Mouse (Mus musculus) layer of hippocampus, adult 2 months (tissue): ENCODE measurements at regions not wholly inside any gene's neighbourhood (a gene's known extent, or its start where the extent isn't known, plus 50 kb on each side); places are given as distances from the start of the nearest gene placed in this dataset.

Source experiments
- DNase-seq, 2 experiments: peaks; one replicate each; pipeline ENCODE4 v3.0.0; 2022; ENCODE audit warnings: low spot score in 2 of 2
- H3K27ac ChIP-seq: fragments of 200-600 bp; 2 replicates; pipeline ENCODE4 v1.8.1; 2022
- H3K4me3 ChIP-seq: fragments of 200-600 bp; 2 replicates; pipeline ENCODE4 v1.8.1; 2022; ENCODE audit warnings: mild to moderate bottlenecking
- CTCF ChIP-seq: fragments of 200-600 bp; conservative IDR thresholded peaks from 2 replicates; pipeline ENCODE4 v1.8.1; 2022; ENCODE audit warnings: antibody characterized with exemption, mild to moderate bottlenecking, moderate library complexity

DNA sequence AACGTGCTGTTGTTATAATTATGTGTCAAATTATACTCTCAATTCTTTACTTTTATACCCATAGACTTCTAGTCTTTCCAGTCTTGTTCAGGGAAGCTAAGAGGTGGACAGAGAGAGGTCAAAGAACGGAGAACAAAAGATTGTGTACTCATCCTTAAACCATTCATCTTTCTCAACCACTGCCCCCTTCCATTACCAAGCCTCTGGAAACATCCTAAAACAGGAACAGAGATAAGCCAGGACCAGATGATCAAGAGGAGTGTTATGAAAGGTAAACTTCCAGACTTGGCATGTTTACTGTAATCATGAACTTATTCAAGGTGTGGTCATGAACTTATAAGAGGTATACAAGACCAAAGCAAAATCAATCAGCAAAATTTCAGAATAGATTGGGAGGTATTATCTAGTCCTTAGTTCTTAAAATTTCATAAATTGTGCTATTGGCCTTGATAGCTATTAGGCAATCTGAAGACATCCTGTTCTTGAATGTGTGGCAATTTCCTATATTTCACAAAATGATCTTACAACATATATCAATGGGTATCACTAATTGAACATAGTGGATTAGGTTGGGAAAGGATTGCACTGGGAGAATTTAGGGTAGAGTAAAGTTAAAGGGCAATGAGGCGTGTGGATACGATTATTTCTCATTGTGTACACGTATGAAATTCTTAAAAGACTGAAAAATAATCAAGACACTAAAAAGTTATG lies 89.3 kb upstream of the Vgll3 start:
- DNase-seq, result no peak
- Histone ChIP-seq H3K4me3 (no peak overlapping the region), H3K27ac (no peak overlapping the region)
- no peak for TF ChIP-seq CTCF

DNA sequence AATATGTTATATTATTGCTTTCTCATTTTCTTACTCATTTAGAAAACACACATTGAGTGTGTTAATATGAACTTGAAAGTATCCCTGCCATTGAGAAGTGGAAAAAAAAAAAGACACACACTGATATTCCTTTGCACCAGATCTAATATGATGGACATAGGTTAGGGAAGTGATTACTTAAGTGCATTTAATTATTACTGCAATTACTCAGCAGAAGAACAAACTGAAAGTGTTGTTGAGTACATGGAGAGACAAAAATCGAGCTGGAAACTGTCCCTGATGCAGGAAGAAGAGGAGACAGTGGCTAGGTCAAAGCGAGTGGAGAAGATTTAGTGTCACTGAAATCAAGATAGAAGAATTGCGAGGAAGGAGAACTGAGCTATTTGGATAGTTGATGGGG lies 88.8 kb upstream of the Vgll3 start:
- Histone ChIP-seq H3K4me3 (no peak overlapping the region), H3K27ac (no peak overlapping the region)
- no peak for DNase-seq
- no peak for TF ChIP-seq CTCF

DNA sequence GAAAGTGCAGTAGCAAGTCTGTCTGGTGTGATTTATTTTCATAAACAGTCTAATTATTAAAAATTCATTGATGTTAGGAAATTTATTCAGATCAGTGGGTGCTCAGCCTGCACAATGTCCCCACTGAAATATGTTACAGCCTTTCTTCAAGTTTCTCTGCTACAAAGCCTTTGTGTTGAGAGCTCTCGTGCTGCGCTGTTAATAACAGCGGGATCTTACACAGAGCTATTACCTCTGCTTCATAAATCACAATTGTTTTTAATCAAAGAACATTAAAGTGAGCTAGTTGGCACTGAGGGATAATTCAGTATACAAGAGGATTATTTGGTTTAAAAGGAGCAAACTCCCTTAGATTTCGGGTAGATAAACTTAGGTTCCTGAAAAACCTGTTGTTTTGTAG lies 85.7 kb upstream of the Vgll3 start:
- no peak for TF ChIP-seq CTCF
- DNase-seq, result no peak
- Histone ChIP-seq H3K27ac (no peak overlapping the region), H3K4me3 (no peak overlapping the region)

DNA sequence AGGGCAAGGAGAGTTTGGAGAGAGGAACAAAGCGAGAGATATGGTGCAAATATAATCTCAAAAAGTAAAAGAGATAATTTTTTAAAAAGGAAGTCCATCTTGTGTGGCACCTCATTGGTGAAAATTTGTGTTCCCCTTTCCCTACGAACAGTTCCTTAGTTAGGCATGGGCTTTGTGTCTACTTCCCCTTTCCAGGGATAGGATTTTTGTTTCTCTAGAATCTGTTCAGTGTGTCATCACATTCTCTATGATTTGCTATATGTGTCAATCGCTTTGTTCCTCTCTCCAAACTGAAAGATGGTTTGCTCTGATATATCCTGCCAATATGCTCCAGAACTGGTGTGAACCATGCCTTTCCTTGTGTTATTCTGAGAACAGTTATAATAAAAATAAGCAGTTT lies 75.4 kb upstream of the Vgll3 start:
- DNase-seq, result no peak
- Histone ChIP-seq H3K4me3 (no peak overlapping the region), H3K27ac (no peak overlapping the region)
- no peak for TF ChIP-seq CTCF

DNA sequence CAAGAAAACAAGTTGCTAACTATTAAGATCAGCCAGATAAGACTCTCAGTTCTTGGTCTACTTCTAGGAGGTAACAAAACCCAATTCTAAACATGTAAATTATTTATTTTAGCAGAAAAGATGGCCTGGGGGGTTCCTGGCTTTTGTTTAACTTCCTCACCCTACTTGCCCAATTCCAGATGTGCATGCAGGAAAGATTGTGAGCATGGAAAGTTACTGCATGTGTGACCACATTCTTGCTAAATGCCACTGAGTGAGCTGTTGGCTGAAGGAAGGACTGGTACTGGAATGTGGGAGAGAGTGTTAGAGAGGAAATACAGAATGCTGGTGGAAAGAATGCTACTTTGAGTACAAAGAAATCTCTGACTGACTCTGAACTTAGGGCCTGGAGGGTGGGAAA lies 72.1 kb upstream of the Vgll3 start:
- TF ChIP-seq CTCF, result no peak
- no peak overlapping the region for H3K27ac ChIP-seq
- no peak overlapping the region for H3K4me3 ChIP-seq
- DNase-seq, result no peak

DNA sequence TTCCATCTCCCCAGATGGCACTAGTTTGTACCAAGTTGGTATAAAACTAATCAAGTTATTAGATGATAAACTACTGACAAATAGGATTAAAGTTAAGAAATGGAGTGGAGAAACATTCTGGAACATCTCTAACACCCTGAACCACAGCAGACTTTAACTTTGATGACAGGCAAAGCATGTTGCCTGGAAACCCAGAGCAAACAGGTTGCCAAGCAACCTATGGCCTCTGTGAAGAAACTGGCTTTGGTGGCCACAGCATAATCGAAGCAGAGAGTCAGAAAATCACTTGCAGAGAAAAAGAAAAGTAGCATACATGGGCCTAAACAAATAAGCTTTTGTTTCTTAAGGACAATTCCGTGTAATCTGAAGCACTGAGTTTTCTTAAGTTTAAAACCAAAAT lies 59.4 kb upstream of the Vgll3 start:
- no peak overlapping the region for H3K27ac ChIP-seq
- TF ChIP-seq CTCF, result no peak
- H3K4me3 ChIP-seq, result no peak overlapping the region
- DNase-seq, result no peak
